Mouse (Mus musculus): ENCODE results near the gene Hsp90ab1.

Hsp90ab1 gene

GRCm38 (mm10) chr17:45543115-45543514 is 30.0 kb downstream of the Hsp90ab1 start:
- WGBS: 35% methylated on average over 1 of the region's 1 CpGs

GRCm38 (mm10) chr17:45542705-45543104 is 30.4 kb downstream of the Hsp90ab1 start:
- WGBS: 36% methylated on average over 2 of the region's 2 CpGs

DNA sequence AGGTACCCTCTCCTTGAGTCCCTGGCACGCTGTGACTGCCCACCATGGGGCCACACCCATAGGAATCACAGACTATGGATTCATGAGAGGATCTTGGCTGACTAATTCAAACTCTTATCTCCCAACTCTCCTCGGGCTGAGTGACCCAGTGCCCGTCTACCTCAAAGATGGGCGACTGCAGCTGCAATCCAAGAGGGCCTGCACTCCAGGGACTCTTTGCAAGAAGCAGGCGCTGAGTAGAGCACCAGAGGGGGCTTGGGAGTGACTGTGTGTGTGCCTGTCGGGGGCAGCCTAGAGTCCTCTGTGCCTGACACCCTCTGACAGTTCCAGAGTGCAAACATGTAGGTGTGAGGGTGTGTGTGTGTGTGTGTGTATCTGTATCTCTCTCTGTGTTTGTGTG is 30.9 kb downstream of the Hsp90ab1 start:
- WGBS: 35% methylated on average over 6 of the region's 6 CpGs

- WGBS: 54% methylated on average over 21 of the region's 21 CpGs
These were observed 33.4 kb downstream of the Hsp90ab1 start for GRCm38 (mm10) chr17:45539664-45540063.

DNA sequence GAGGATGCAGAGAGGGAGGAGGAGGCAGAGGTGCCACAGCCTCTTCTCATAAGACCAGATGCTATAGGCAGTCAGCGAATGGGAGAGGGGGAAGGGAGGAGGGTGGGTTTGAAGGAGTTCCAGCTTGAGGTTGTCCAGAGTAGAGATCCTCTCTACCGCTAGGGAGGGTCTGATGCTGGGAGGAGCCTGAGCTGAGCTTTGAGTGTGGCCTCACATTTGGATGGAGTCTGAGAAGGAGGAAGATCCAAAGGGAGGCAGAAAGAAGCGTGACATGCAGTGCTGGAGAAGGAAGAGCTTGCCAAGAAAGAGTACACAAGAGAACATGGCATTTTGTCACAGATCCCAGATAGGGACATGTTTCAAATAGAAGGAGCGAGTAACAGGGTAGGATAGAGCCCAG is 34.7 kb downstream of the Hsp90ab1 start:
- 31% methylated on average over 4 of the region's 4 CpGs for WGBS

GRCm38 (mm10) chr17:45536264-45536663 is 36.8 kb downstream of the Hsp90ab1 start:
- 11% methylated on average over 5 of the region's 5 CpGs for WGBS

- WGBS: 68% methylated on average over 15 of the region's 15 CpGs
These were observed 40.2 kb downstream of the Hsp90ab1 start for GRCm38 (mm10) chr17:45532896-45533295.

DNA sequence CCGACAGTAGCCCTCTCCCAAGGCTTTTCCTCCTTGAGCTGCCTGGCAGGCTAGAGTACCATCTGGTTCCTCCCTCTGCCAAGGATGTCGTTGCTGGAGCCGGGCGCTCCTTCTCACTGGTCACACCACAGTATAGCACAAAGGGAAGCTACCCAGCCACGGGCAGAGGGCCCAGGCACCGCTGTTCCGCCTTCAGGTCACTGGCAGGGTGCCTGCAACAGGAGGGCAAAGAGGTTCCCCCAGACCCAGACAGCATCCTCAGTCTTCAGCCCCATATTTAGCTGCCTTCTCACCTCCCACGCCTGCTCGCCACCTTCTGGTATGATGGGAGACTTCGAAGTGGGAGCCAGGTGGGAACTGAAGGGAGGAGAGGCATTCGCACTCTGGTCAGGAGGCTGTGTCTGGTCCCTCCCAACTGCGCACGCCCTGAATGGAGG is 42.7 kb downstream of the Hsp90ab1 start:
- 23% methylated on average over 13 of the region's 13 CpGs for WGBS

DNA sequence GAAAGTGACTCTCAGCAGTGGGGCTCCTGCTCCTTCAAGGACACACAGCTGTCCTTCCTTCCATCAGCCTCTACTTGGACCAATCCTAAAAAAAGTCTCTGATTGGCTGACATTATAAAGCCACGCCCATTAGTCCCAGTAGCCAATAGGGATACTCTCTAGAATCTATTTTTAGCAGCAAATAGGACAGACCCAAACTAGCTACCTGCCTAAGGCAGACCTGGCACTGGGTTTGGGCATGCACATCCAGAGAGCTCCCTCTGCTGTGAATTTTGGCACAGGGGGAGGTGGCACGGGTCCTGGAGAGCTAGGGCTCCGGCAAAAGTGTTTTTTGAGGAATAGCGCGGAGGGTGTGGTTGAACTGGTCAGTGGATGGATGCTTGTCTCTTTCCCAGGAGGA is 46.5 kb downstream of the Hsp90ab1 start:
- WGBS: 37% methylated on average over 5 of the region's 5 CpGs

GRCm38 (mm10) chr17:45524961-45525360 is 48.1 kb downstream of the Hsp90ab1 start:
- WGBS: 80% methylated on average over 4 of the region's 4 CpGs

DNA sequence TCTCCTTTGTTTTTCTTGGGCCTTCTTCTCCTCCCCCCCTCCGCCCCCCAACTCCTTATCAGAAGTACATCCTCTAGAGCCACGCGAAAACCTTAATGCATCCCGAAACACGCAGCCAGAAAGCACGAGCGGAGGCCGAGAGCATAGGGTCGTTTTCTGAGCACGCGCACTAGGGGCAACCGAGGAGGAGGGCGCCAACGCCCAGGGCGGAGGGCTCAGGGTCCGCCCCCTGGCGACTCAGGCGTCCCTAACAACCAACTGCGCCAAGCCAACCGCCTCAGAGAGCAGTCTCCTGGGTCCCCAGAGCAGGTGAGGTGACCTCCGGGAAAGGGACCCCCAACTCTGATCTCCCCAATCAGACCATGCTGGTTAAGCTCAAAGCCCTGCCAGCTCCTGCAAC is 49.8 kb downstream of the Hsp90ab1 start, which contains the start of gene Tcte1:
Tcte1 (plus strand) TSS at position 172 of the 400 bp plus-strand sequence.
- 8% methylated on average over 21 of the region's 21 CpGs for WGBS

GRCm38 (mm10) chr17:45520136-45520535 is 52.9 kb downstream of the Hsp90ab1 start:
- WGBS: 81% methylated on average over 11 of the region's 11 CpGs

GRCm38 (mm10) chr17:45518766-45519475 is 54.1 kb downstream of the Hsp90ab1 start:
- WGBS: 75% methylated on average over 12 of the region's 12 CpGs

Data from cerebral cortex, adult 2 months (tissue).